Mouse (Mus musculus) E14TG2a.4 (cell line): ENCODE measurements around the gene Ddah2.

Experiments
- CTCF ChIP-seq: conservative IDR thresholded peaks from 2 replicates; pipeline ENCODE4 v1.5.1; 2014; ENCODE audit warnings: low read length
- NANOG ChIP-seq: IDR thresholded peaks from 2 replicates; pipeline ENCODE4 v1.6.1; 2014; ENCODE audit warnings: borderline replicate concordance, low read length, mixed read lengths
- POU5F1 ChIP-seq: IDR thresholded peaks from 2 replicates; pipeline ENCODE4 v1.6.1; 2014; ENCODE audit warnings: low read length, borderline replicate concordance

- no peak for TF ChIP-seq CTCF
- no peak for TF ChIP-seq POU5F1
- TF ChIP-seq NANOG = no peak
Observed at GRCm38 (mm10) chr17:35021842-35022477, 36.9 kb upstream of the Ddah2 start.
